Mouse (Mus musculus): Measurements from ENCODE around the gene Gm11027. TPM values are rescaled to one million over a fixed set of nuclear protein-coding genes. Genes with fewer than 3 reads are reported as not detected.

The Gm11027 gene
- polyA plus RNA-seq, 1 experiment = not detected

DNA sequence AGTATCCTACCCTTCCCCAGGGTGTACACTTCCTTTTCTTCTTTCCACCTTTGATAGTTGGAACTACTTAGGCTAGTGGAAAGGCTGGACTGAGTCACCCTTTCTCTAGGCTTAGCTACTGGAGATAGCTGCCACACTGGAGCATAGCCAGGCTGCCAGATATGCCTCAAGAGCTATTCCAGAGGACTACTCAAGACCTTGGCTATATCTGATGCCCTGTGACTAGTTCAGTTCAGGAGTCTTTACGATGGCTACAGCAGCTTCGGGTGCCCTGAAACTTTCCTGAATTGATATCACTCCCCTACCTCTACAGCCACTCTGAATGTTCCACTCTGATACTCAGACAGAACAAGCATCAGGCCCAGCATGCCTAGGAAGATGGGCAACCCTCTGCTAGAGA lies 10.4 kb upstream of the Gm11027 start:
- H3K4me1 ChIP-seq (ENCODE audit: control insufficient read depth, insufficient read depth, insufficient read length, low read length) = peaks cover 7% of the 10 kb centered on the region
- no peak overlapping the region for H3K27ac ChIP-seq (ENCODE audit: insufficient read depth, low read depth, low read length)
- H3K4me3 ChIP-seq (ENCODE audit: low read depth, low read length) = no peak overlapping the region
- H3K27me3 ChIP-seq (ENCODE audit: control insufficient read depth, insufficient read depth, low read length) = no peaks in the 10 kb centered on the region
- WGBS = 82% methylated on average over 2 of the region's 2 CpGs
- TF ChIP-seq POLR2A (IDR thresholded peaks at IDR 0.05; ENCODE audit: low read depth, low read length) (no peak), CTCF (IDR thresholded peaks at IDR 0.05; ENCODE audit: extremely low read depth, insufficient read length, insufficient replicate concordance, low read depth, low read length) (no peak)
- H3K36me3 ChIP-seq (ENCODE audit: control insufficient read depth, insufficient read depth, low read length) = no peaks in the 10 kb centered on the region

DNA sequence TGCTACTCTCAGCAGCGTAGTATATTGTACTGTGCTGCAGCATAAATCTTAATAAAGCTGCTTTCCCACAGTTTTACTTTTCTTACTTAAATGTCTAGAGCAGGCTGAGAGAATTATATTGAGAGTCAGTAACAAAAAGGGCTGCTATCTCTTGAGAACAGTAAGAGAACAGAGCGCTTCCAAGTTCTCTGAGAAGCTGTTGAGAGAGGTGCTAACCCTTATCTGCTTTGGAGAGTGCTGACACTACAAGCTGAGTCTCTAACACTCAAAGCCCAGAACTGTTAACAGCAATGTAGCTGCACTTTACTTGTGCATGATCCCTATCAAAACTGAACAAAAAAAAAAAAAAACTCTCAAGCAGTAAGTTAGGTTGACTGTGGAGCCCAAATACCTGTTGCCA lies 9.9 kb upstream of the Gm11027 start:
- Histone ChIP-seq H3K27ac (ENCODE audit: insufficient read depth, low read depth, low read length) (no peak overlapping the region), H3K4me3 (ENCODE audit: low read depth, low read length) (no peak overlapping the region), H3K36me3 (ENCODE audit: control insufficient read depth, insufficient read depth, low read length) (no peaks in the 10 kb centered on the region), H3K27me3 (ENCODE audit: control insufficient read depth, insufficient read depth, low read length) (no peaks in the 10 kb centered on the region), H3K4me1 (ENCODE audit: control insufficient read depth, insufficient read depth, insufficient read length, low read length) (peaks cover 7% of the 10 kb centered on the region)
- TF ChIP-seq POLR2A (IDR thresholded peaks at IDR 0.05; ENCODE audit: low read depth, low read length) (no peak), CTCF (IDR thresholded peaks at IDR 0.05; ENCODE audit: extremely low read depth, insufficient read length, insufficient replicate concordance, low read depth, low read length) (no peak)
- 87% methylated on average over 2 of the region's 2 CpGs for WGBS

DNA sequence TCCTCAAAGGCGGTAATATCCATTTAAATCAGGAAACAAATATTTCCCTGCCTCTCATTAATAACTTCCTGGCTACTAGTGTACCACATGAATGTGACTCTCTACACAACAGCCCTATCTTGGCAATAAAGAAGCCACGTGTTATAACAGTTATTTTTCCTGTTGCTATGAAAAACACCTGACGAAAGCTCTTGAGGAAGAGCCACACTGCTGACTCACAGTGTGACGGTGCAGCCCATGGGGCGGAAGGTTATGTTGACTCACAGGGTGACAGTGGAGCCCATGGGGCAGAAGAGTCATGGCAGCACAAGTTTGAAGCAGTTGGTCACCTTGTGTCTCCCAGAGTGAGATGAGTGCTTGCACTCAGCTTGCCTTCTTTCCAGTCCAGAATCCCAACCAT lies 5.7 kb upstream of the Gm11027 start:
- no peaks in the 10 kb centered on the region for H3K36me3 ChIP-seq (ENCODE audit: control insufficient read depth, insufficient read depth, low read length)
- peaks cover 2% of the 10 kb centered on the region; the same call in 1 of the 2 replicates for H3K4me1 ChIP-seq (ENCODE audit: control insufficient read depth, insufficient read depth, insufficient read length, low read length)
- H3K27me3 ChIP-seq (ENCODE audit: control insufficient read depth, insufficient read depth, low read length) = no peaks in the 10 kb centered on the region
- no peak overlapping the region for H3K4me3 ChIP-seq (ENCODE audit: low read depth, low read length)
- H3K27ac ChIP-seq (ENCODE audit: insufficient read depth, low read depth, low read length) = 0 out of 2 replicates have a peak overlapping the region, but pooled peaks have one; percentile 18
- 18% methylated on average over 5 of the region's 5 CpGs for whole genome bisulfite sequencing
- TF ChIP-seq CTCF (IDR thresholded peaks at IDR 0.05; ENCODE audit: extremely low read depth, insufficient read length, insufficient replicate concordance, low read depth, low read length) (no peak), POLR2A (IDR thresholded peaks at IDR 0.05; ENCODE audit: low read depth, low read length) (no peak)

DNA sequence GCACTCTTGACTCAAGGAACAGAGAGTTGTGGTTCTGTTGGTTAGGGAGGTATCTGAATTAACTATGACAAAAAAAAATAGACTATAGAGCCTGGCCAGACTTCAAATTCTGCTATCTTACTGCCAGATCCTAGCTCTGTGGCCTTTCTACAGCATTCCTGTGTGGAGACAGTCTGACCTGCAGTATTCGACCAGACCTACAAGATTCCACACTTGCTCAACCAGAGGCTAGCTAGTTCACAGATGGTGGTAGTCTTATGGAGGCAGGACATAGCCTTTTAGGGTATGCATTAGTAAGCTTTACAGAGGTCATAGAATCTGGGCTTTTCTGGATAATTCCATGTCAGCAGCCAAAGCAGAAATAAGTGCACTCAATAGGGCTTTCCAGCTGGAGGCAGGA lies 4.6 kb upstream of the Gm11027 start:
- H3K4me1 ChIP-seq (ENCODE audit: control insufficient read depth, insufficient read depth, insufficient read length, low read length) = peaks cover 2% of the 10 kb centered on the region; the same call in 1 of the 2 replicates
- H3K36me3 ChIP-seq (ENCODE audit: control insufficient read depth, insufficient read depth, low read length) = no peaks in the 10 kb centered on the region
- 87% methylated on average over 1 of the region's 1 CpGs for WGBS
- TF ChIP-seq CTCF (IDR thresholded peaks at IDR 0.05; ENCODE audit: extremely low read depth, insufficient read length, insufficient replicate concordance, low read depth, low read length) (no peak), POLR2A (IDR thresholded peaks at IDR 0.05; ENCODE audit: low read depth, low read length) (no peak)
- no peaks in the 10 kb centered on the region for H3K27me3 ChIP-seq (ENCODE audit: control insufficient read depth, insufficient read depth, low read length)
- no peak overlapping the region for H3K4me3 ChIP-seq (ENCODE audit: low read depth, low read length)
- H3K27ac ChIP-seq (ENCODE audit: insufficient read depth, low read depth, low read length) = no peak overlapping the region

DNA sequence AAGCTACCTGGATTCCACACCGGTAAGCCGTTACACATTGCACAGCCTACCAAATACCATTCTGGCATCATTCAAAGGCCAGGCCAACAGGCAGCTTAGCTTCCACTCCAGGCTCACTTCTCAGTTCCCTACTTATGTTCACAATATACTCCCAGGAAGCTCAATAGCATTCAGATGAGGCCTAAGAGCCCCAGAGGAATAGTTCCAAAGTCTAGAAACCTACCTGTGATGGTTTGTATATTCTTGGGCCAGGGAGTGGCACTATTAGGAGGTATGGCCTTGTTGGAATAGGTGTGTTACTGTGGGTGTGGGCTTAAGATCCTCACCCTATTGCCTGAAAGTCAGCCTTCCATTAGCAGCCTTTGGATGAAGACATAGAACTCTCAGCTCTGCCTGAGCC lies 4.1 kb upstream of the Gm11027 start:
- WGBS = 95% methylated on average over 2 of the region's 2 CpGs
- no peak overlapping the region for H3K4me3 ChIP-seq (ENCODE audit: low read depth, low read length)
- TF ChIP-seq POLR2A (IDR thresholded peaks at IDR 0.05; ENCODE audit: low read depth, low read length) (no peak), CTCF (IDR thresholded peaks at IDR 0.05; ENCODE audit: extremely low read depth, insufficient read length, insufficient replicate concordance, low read depth, low read length) (no peak)
- H3K36me3 ChIP-seq (ENCODE audit: control insufficient read depth, insufficient read depth, low read length) = no peaks in the 10 kb centered on the region
- H3K4me1 ChIP-seq (ENCODE audit: control insufficient read depth, insufficient read depth, insufficient read length, low read length) = peaks cover 2% of the 10 kb centered on the region; the same call in 1 of the 2 replicates
- no peak overlapping the region for H3K27ac ChIP-seq (ENCODE audit: insufficient read depth, low read depth, low read length)
- H3K27me3 ChIP-seq (ENCODE audit: control insufficient read depth, insufficient read depth, low read length) = no peaks in the 10 kb centered on the region

DNA sequence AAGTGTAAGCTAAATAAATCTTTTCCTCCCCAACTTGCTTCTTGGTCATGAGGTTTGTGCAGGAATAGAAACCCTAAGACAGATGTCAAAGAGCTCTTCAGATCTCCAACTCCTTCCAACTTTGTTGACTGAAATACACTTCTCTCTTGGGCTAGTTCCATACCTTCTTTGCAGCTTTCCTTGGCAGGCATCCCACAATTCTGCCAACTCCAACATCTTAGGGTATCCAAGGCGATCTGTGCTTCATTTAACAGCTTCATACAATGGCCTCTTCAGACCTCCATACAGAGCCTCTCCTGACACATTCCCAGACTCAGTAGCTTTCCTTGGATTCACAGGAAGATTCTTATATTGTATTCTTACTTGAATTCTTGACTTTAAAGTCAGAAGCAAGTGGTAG lies 1.5 kb upstream of the Gm11027 start:
- TF ChIP-seq POLR2A (IDR thresholded peaks at IDR 0.05; ENCODE audit: low read depth, low read length) = no peak
- no peak for TF ChIP-seq CTCF (IDR thresholded peaks at IDR 0.05; ENCODE audit: extremely low read depth, insufficient read length, insufficient replicate concordance, low read depth, low read length)
- Histone ChIP-seq H3K27ac (ENCODE audit: insufficient read depth, low read depth, low read length) (no peak overlapping the region), H3K27me3 (ENCODE audit: control insufficient read depth, insufficient read depth, low read length) (no peaks in the 10 kb centered on the region), H3K36me3 (ENCODE audit: control insufficient read depth, insufficient read depth, low read length) (no peaks in the 10 kb centered on the region), H3K4me1 (ENCODE audit: control insufficient read depth, insufficient read depth, insufficient read length, low read length) (peaks cover 2% of the 10 kb centered on the region; the same call in 1 of the 2 replicates), H3K4me3 (ENCODE audit: low read depth, low read length) (no peak overlapping the region)
- WGBS = 69% methylated on average over 1 of the region's 1 CpGs

DNA sequence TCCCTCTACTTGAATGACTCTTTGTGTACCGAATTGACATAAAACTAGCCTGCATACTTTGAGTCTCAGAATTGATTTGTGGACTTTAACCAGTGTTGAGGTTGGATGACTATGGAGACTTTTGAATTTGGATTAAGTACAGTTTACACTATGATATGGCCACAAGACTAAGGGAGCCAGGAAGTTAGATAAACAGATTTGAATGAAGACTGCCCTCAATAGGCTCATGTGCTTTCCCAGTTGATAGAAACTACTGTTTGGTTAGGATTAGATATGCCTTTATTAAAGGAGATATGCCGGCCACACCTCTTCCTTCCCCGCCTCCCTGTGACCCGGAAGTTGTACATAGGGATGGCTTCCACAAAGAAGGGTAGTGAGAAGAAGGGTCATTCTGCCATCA lies 445 bp downstream of the Gm11027 start:
- Histone ChIP-seq H3K4me3 (ENCODE audit: low read depth, low read length) (no peak overlapping the region), H3K27me3 (ENCODE audit: control insufficient read depth, insufficient read depth, low read length) (no peaks in the 10 kb centered on the region), H3K4me1 (ENCODE audit: control insufficient read depth, insufficient read depth, insufficient read length, low read length) (no peaks in the 10 kb centered on the region), H3K27ac (ENCODE audit: insufficient read depth, low read depth, low read length) (no peak overlapping the region), H3K36me3 (ENCODE audit: control insufficient read depth, insufficient read depth, low read length) (no peaks in the 10 kb centered on the region)
- TF ChIP-seq CTCF (IDR thresholded peaks at IDR 0.05; ENCODE audit: extremely low read depth, insufficient read length, insufficient replicate concordance, low read depth, low read length) (no peak), POLR2A (IDR thresholded peaks at IDR 0.05; ENCODE audit: low read depth, low read length) (no peak)
- 48% methylated on average over 4 of the region's 4 CpGs for WGBS

Data from small intestine, adult 2 months (tissue).